Mouse (Mus musculus) B cell, adult 2 months (primary cell): ENCODE measurements around the gene Hist1h4i.

Experiments
- DNase-seq, 2 experiments: peaks; one replicate each; pipeline ENCODE4 v3.0.0; 2022

The Hist1h4i gene

DNA sequence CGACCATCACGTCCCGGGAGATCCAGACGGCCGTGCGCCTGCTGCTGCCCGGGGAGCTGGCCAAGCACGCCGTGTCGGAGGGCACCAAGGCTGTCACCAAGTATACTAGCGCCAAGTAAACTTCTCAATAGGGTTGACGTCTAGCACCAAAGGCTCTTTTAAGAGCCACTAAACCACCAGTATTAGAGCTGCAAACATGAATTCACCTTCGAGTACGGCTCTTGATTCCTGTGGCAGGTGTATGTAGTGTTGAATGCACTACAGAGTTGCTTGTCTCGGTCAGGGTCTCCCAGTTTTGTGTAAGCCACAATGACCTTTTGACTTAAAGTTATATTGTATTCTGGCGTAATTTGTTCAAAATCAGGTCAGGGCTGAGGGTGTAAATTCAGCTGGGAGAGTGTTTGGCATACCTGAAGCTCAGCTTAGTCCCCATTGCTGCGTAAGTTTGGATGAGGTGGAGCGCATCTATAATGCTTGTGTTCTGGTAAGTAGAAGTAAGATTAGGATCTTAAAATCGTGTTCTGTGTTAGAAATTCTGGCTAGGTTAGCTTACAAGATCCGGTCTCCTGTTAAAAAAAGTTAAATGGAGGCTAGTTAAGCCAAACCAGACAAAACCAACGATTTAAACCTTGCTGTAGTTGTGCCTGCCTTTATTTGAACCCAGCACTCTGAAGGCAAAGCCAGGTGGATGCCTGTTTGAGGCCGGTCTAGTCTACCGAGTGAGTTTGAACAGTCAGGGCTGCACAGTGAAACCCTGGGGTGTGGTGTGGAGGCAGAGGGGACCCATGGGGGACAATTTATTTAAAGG, 4.8 kb downstream of the Hist1h4i start:
- peak in 1 of 2 experiments; percentile 28 for DNase-seq

- peak; percentile 80 to 82 for DNase-seq
Measured at GRCm38 (mm10) chr13:22035267-22036148, 5.7 kb downstream of the Hist1h4i start, which contains the start of the genes Hist1h2ah and Hist1h2bk. Hist1h2ah (minus strand) TSS chr13:22035568. Hist1h2bk (plus strand) TSS chr13:22035870.

GRCm38 (mm10) chr13:22034443-22035266, 6.5 kb downstream of the Hist1h4i start:
- peak in 1 of 2 experiments; percentile 24 for DNase-seq

GRCm38 (mm10) chr13:22033741-22034442, 7.3 kb downstream of the Hist1h4i start:
- no peak for DNase-seq

GRCm38 (mm10) chr13:22030493-22030892, 10.7 kb downstream of the Hist1h4i start:
- peak; percentile 37 to 51 for DNase-seq

GRCm38 (mm10) chr13:22029928-22030327, 11.2 kb downstream of the Hist1h4i start:
- peak in 1 of 2 experiments; percentile 40 for DNase-seq

DNA sequence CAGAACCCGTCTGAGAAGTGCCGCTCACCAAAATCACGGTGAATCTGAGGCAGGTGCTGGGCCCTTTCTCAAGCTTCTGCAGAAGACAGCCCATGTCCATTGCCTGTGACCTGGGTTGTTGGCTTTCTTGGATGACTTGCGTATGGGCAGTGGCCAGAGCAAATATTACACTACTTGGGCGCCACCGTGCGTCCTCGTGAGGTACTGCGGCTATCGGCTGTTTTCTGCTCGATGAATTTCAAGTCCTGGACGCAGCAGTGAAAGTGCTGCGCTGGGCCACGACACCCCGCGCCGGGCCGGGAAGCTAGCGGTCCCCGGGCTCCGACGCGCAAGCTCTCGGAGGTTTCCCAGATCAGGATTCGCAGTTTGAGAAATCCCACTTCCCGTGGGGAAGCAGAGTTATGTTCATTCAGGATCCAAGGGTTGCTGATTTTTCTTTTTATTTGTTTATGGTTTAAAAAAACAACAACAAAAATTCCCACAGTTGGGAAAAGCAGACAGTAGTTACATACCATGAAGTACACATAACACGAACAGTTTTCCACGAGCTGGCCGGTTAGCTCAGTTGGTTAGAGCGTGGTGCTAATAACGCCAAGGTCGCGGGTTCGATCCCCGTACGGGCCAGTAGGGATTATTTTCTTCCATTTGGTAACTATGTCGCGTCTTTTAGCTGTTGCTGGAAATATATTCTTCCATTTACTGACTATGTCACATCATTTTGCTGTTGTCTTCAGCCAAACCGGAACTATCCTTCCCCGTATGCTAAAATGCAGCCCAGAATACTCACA, 12.3 kb downstream of the Hist1h4i start:
- peak; percentile 96 to 98 for DNase-seq

DNA sequence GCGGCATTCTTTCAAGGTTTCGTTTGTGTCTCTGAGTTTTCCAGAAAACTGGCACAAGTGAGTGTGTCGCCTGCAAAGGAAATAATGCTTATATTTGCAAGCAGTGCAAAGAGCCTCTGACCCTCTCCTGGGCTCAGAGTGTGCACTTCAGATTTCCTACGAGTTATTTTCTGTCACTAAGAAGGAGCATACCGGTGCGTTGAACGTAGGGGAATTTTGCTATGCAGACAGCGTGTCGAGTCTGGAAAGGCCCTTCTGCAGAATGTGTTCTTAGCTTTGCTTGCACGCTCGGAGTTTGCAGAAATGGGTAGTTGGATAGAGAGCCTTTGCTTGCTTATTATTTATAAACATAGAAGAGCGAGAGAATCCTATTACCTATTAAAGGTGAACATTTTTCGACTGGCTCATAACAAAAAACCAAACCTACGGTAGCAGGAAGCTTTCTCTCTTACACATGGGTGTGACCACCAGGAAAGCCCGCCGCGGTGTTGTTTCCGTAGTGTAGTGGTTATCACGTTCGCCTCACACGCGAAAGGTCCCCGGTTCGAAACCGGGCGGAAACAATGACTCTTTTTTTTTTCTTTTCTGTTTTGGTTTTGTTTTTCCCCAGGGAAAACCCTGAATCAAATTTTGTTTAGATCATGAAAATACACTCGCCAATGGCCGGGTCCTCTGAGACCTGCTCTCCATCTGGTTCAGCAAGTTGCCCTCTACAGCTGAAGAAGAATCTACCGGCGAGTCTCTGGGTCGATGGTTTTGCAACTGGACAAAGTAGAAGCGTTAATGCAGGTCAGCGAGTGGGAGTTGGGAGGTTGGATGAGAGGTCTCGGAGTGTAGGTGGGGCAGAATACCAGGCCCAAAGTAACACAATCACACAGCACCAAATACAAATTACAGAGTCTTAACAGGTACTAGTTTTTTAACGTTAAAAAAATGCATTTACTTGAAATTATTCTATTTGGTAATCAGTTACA, 14.8 kb downstream of the Hist1h4i start:
- DNase-seq = peak; percentile 92

GRCm38 (mm10) chr13:22022241-22022640, 18.9 kb downstream of the Hist1h4i start:
- peak; percentile 84 to 86 for DNase-seq

- no peak for DNase-seq
Measured at GRCm38 (mm10) chr13:22021581-22021980, 19.6 kb downstream of the Hist1h4i start.

DNA sequence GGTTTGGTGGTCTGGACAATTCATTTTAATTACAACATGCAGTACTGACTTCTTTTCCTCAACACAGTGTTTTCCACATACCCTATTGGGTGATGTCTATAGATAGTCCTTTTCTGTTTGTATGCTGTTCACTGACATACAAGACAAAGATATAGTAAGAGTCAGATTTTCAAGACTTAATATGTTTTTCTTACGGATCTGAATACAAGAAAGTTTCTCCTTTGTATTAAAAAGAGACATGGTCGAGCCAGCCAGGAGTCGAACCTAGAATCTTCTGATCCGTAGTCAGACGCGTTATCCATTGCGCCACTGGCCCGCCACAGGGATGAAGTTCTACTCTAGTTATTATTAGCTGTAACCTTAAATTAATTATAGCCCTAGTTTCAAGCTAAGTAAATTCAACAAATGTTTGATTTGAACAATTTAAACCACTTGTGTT, 20.2 kb downstream of the Hist1h4i start:
- DNase-seq = peak; percentile 80 to 81

- peak; percentile 72 to 75 for DNase-seq
Measured at GRCm38 (mm10) chr13:22019934-22020835, 21.0 kb downstream of the Hist1h4i start.

DNA sequence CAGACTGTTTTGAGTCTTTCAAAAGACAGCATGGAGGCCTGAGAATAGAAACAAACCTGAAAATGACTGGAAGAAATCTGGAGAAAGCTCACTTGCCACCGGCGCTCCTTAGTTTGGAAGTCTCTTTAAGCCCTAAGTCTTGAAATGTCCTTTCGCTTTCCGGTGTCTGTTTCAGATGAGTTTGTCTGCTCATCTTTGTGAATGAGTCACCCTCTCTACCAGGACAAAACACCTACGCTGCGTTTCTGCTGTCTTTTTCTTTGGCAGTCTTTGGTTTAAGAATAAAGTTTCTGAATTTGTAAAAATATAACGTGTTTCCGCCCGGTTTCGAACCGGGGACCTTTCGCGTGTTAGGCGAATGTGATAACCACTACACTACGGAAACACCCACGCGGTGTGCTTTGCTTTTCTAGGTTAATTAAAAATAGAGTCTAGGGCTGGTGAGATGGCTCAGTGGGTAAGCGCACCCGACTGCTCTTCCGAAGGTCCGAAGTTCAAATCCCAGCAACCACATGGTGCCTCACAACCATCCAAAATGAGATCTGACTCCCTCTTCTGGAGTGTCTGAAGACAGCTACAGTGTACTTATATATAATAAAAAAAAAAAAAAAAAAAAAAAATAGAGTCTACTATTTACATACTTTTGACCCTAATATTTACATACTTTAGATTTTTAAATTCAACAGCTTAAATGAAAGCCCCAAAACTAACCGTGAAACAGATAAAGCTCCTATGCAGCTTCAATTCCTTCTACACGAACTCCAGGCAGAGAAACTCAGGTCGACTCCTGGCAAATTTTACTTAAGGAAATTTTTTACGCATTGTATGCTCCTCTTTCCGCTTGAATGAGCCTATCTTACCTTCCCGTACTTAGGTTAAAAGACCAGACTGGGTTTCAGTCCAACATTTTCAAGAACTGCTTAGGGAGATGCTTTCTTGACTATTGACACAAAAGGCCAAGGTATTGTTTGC, 25.4 kb downstream of the Hist1h4i start:
- DNase-seq = peak; percentile 93 to 95

- peak in 1 of 2 experiments; percentile 47 for DNase-seq
Measured at GRCm38 (mm10) chr13:22014411-22014845, 26.7 kb downstream of the Hist1h4i start.

DNA sequence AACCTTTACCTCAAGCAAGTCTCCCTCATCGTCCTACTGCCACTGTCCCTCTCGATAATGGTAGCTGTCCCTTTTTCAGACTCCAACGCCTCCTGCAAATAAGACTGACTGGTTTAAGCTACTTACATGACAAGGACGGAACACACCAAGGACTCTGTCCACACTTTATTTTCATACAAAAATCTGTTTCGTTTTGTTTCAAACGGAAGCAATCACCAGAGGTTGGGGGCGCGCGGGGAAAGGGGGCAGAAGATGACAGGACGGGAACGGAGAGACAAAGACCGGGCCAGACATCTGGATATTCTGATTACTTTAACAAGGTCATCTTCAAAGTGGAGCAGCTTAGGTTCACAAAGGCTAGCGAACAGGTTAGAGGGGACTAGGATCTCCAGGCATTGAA, 27.4 kb downstream of the Hist1h4i start:
- DNase-seq = peak; percentile 34 to 39

GRCm38 (mm10) chr13:22009642-22010041, 31.5 kb downstream of the Hist1h4i start, which contains the start of gene Prss16:
Prss16 (minus strand) TSS chr13:22009742.
- no peak for DNase-seq

DNA sequence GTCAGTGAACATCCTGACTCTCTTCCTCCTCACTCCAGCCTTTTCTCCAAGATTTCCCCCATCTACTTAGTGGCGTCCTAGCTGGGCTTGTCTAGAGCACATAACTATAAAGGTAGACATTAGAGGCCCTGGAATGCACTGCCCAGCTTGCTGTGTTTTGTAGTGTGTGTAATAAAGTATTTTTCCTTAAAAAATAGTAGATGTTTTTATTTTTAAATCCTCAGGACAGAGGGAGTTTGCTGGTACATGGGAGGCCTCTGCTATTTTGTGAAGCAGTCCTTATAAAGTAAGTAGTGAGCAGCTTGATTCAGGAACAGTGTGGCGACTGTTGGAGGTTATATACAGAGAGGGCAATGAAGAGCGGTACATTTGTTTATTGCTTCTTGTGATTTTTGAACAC, 32.5 kb downstream of the Hist1h4i start:
- DNase-seq = no peak
